Mouse (Mus musculus): ENCODE data around the gene Tmsb4x.

DNA sequence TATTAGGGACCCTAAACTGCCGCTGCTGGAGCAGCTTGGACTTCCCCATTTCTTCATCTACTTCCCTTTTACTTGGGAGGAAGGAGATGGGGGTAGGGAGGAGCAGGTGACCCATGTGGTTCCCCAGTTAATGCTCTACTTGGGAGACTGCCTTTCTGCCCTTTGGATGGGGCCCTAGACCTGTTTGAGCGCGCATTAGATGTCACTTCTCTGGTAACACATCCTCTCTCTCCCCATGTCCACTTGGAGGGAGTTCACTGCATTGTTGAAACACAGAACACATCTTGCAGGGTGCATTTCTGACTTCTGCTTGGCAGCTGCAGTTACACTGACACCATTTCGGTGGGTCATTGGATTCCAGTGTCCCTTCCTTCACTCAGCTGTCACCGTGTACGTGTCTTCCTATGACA is 1.2 kb upstream of the Tmsb4x start:
- no peak for TF ChIP-seq POLR2A (IDR thresholded peaks at IDR 0.05; ENCODE audit: extremely low read depth, insufficient read depth, low read length)
- no peak for TF ChIP-seq CTCF (IDR thresholded peaks at IDR 0.05; ENCODE audit: low read depth, low read length)
